Mouse (Mus musculus) heart, adult 9 months (tissue): Measurements from ENCODE around the gene Ptprf.
A peak's percentile ranks its signal among the peaks of the same experiment; 100 is the strongest.

Experiments used
- DNase-seq, 2 experiments: peaks; one replicate each; pipeline ENCODE4 v3.0.0; 2022; ENCODE audit warnings: low spot score in 2 of 2

Gene Ptprf

GRCm38 (mm10) chr4:118286202-118286601, 5.0 kb downstream of the Ptprf start:
- no peak for DNase-seq

- no peak for DNase-seq
Measured at GRCm38 (mm10) chr4:118282182-118282562, 9.0 kb downstream of the Ptprf start.

- no peak for DNase-seq
Measured at GRCm38 (mm10) chr4:118281444-118282181, 9.6 kb downstream of the Ptprf start.

- DNase-seq: no peak
Measured at GRCm38 (mm10) chr4:118280506-118280905, 10.7 kb downstream of the Ptprf start.

DNA sequence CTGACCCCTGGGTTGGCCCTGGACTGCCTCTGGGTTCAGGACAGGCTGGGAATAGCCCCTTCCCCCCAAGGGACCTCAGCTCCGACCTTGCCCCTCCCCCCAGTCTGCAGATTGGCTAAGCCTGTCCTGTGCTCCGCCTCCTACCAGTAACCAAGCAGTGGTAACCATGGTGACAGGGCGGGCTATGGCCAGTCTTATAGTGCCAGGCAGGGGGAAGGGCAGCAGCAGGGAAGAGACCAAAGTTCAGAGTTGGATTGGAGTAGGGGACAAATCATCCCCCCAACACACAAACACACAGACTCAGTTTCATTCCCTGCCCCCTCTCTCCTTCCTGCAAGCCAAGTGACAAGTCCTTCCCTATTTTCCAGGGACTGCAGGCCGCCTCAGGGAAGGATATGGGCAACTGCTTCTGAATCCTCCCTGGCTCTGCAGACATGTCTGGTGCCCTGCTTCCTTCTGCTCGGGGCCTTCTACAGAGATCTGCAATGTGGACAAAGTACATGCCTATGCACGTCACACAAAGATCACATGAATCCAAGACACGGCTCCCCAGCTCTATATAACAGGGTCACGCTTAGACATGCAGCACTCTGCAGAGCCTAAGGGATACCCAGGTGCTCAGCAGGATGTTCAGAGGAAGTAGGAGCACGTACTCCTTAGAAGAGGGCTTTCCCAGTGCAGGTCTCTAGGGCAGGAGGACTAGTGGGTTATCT, 14.5 kb downstream of the Ptprf start:
- DNase-seq: no peak

GRCm38 (mm10) chr4:118275601-118276519, 15.3 kb downstream of the Ptprf start:
- no peak for DNase-seq

DNA sequence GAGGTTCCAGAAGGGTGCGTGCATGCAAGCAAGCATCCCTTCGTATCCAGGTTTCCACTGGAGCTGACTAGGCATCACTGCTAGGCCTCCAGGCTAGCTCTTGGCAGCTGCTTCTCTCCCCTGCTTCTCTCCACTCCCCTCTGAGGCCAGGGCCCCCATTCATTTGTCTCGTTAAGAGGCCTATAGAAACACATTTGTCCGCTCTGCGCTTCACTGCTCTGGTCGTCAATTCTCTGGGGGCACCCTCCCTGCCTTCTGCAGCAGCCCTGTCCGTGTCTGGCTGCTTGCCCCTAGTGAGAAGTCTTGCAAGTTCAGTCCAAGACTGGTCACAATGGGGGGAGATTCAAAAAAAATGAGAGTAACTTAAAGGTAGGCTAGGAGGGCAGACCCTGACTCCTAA, 16.7 kb downstream of the Ptprf start:
- DNase-seq: no peak

- no peak for DNase-seq
Measured at GRCm38 (mm10) chr4:118273998-118274397, 17.2 kb downstream of the Ptprf start.

- DNase-seq: peak in 1 of 2 experiments; percentile 29
Measured at GRCm38 (mm10) chr4:118273545-118273944, 17.7 kb downstream of the Ptprf start.

DNA sequence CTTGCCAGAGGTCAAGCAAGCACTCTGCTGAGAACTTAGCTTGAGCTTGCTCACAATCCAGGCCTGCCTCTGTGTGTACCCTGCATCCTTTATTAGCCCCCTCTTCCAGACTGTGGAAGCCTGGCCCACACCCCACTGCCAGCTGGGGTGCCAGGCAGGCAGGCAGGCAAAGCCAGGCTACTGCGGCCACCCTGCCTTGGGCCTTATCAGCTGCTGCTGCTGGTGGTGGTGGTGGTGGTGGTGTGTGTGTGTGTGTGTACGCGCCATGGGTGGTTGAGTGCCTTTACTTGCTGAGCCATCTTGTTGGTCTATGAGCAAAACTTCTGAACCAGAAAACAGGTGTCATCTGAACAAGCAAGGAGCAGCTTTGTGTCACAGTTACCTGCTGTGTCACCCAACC, 18.3 kb downstream of the Ptprf start:
- DNase-seq: no peak

- peak in 1 of 2 experiments; percentile 41 for DNase-seq
Measured at GRCm38 (mm10) chr4:118272258-118272657, 18.9 kb downstream of the Ptprf start.

- DNase-seq: no peak
Measured at GRCm38 (mm10) chr4:118271556-118272074, 19.6 kb downstream of the Ptprf start.

GRCm38 (mm10) chr4:118270706-118271105, 20.5 kb downstream of the Ptprf start:
- DNase-seq: no peak

GRCm38 (mm10) chr4:118269999-118270398, 21.2 kb downstream of the Ptprf start:
- DNase-seq: peak; percentile 56 to 67

DNA sequence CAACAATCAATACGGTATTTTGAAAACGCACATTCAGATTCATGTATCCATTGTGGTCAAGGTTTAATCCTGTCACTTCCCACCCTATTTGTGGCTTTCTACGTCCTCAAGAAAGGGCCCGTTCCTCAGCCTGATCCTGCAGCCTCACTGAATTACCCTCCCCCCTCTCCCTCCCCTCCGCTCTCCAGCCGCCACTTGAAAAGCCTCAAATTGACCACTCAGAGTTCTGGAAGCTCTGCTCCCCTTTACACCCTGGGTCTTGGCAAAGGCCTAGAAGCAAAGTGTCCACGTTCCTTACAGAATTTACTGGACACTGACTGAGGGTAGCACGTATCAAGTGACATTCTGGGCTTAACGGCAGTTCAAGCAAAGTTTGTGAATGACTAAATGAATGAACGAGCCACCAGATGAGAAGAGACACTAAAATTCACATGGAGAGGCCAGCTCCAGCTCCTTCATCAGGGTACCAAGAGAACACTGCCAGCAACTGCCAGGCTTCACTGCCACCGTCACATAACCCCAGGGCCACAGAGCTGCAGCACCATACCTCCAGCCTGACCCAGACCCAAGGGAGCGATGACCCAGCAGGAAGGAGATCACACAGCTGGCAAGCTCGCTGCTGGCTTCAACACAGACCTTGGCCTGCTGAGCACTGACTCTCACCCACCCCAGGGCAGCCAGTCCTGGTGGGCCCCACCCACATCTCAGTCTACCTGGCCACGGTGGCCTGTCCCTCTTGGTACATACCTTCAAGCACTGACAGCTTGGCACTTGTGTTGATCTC, 22.6 kb downstream of the Ptprf start:
- DNase-seq: no peak

DNA sequence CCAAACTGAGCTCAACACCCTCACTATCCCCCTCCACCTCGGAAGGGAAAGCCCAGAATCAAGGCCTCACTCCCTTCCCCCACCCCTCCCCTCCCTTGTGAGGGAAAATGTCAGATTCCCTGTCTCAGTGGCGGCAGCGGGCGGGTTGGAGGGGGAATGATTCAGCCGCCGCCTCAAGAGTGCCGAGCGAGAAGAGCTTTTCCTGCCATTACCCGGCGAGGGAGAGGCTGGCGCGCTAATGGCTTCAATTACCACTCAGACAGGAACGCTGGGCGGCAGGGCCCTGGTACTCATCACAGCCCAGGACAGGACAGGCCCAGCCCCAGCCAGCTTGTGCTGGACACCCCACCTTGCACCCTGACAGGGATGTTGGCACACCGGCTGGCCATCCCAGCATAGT, 25.6 kb downstream of the Ptprf start:
- DNase-seq: no peak

GRCm38 (mm10) chr4:118261771-118262473, 29.3 kb downstream of the Ptprf start:
- DNase-seq: no peak

GRCm38 (mm10) chr4:118261291-118261690, 29.9 kb downstream of the Ptprf start:
- no peak for DNase-seq

- DNase-seq: peak; percentile 35 to 40
Measured at GRCm38 (mm10) chr4:118260551-118261267, 30.5 kb downstream of the Ptprf start.
